Mouse (Mus musculus) activated CD4-positive, CD25-positive, alpha-beta regulatory T cell, adult 9 weeks (primary cell): ENCODE measurements around the gene Hikeshi. TPM values are rescaled to one million over a fixed set of nuclear protein-coding genes. Genes with fewer than 3 reads are reported as not detected.

Experiments
- polyA plus RNA-seq: library from polyadenylated mRNA; unstranded; fragments of 100-300 nt; shearing (Covaris generic); gene quantifications from one replicate; pipeline ENCODE4 v1.2.1, GENCODE M21; 2017

Hikeshi gene
- polyA plus RNA-seq = 114 TPM

DNA sequence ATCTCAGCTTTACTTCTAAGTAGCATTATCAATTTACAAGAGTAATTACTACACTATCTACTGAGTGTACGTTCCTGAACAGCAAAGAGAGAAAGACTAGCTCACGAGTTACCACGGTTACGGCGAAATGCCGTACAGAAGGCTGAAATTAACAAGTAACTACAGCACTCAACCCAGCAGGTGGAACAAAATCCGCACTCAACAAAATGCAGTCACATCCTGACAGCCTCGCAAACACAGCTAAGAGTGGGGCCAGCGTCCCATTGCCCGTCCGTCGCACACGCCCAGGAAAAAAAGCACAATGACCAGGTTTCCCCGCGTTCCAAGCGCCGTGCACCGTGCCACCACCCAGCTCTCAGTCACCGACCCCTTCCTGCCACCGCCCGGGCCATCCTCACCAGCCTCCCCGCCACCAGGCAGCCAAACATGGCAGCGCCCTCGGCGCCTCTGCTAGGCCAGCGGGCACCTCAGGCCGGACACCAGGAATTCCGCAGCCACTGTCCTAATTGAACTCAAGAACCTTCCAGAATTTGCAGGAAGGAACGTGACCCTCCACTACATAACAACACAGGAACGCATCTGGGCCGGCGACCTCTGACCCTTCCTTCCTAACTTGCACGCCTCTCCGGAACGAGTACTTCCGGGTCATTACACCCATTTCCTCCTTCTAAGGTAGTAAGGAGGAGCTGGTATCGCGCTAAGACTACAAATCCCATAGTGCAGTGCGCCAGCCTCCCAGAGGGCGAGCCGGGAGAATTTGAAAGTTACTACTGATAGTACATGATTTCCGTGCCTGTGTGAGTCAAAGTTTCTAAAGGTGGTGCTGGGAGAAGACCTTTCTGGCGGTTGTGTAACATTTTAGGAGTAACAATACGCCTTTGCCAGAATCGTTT, at the start of gene Hikeshi:
TSS of gene Hikeshi (minus strand) at position 634 of the 893 bp plus-strand sequence.

DNA sequence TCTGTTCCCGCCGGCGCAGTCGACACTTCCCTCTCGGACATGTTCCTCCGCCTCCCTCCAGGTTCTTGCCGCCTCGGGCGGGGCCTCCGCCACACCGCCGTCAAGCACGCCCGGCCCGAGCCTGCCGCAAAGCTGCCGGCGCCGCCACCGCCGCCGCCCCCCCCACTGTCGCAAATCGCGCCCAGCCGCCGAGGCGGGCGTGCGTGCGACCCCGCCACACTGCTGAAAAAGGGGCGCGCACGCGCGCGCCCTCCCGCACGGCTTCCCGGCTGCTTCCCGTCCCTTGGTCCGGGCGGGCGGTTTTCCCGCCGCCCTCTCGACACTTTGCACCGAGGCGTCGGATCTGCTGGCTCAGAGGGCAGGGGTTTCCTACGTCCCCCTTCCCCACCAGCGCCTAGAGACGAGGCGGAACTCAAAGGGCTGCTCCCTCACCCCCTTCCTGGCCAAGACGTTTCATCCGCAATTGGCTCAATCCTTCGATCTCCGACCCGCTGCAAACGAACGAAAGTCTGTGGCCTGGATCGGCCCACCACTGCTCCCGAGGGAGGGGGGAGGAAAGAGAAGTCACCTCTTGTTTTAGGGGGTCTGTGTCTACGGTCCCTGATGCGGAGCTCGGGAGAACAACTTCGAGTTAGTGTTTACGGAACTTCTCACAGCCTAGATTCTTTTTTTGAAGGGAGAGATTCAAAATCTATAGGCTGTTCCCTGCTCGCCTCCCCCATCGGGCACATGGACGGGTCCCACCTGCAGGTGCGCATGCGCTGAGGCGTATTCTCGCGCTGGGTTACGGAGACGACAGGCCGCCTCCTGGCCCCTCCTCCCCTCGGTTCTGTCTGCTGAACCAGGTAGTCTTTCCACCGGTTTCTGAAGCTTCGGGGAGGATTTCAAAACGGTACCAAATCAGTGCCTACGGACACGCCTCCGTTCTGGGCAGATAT, 39.8 kb upstream of the Hikeshi start, which contains the start of gene Eed:
TSS of gene Eed (minus strand) at position 499 of the 938 bp plus-strand sequence.

DNA sequence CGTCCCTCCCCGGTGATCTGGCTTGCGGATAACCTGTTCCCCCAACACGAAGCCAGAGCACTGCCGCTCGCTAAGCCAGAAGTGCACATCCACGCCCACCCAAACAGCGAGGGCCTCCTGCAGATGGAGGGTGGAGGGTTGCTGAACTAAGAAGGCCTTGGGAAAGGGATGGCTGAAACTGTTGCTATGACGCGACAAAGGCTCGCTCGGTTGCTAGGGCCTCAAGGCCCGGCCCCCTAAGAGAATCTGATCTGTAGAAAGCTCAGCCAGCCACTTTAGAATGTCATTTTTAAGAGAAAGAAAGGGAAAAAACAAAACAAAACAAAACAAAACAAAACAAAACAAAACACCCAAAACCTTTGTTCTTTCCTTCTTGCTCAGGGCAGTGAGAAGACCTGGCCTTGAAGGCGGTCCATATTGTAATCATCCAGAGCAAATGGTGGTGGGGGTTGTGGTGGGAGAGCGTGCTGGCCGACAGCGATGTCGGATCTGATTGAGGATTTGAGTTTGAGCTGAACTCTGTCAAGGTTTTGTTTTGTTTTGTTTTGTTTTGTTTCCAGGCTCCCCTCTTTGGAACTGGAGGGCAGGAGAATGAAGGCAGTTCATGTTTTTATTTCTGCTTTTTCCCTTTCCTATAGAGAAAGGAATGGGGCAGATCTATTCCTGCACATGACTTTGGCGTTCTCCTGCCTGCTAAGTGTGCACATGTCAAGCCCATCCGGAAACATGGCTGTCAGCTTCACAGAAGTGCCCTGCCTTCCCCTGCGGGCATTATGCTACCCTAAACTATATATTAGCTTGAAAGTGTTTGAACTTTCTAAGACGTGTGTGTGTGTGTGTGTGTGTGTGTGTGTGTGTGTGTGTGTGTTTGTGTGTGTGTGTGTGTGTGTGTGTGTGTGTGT, 37.3 kb downstream of the Hikeshi start, which contains the start of gene Ccdc81:
TSS of gene Ccdc81 (minus strand) at position 188 of the 902 bp plus-strand sequence.

Other genes with a start within 250 kb of the Hikeshi start
- not detected for gene Ccdc81, start 37.6 kb downstream of the Hikeshi start, polyA plus RNA-seq
- gene Eed, start 39.8 kb upstream of the Hikeshi start, polyA plus RNA-seq = 61.0 TPM
- 24.5 TPM for gene Picalm, start 189.0 kb upstream of the Hikeshi start, polyA plus RNA-seq